Mouse (Mus musculus) ZHBTc4 (cell line): ENCODE data around the gene Hhat.

Experiments used
- DNase-seq: peaks from one replicate; pipeline ENCODE4 v3.0.0-alpha.2; 2011; ENCODE audit warnings: low read depth, low spot score

Hhat gene

GRCm38 (mm10) chr1:192744880-192745239, 26.2 kb downstream of the Hhat start:
- no peak for DNase-seq

- DNase-seq = peak; percentile 86
Observed at GRCm38 (mm10) chr1:192742394-192743251, 28.4 kb downstream of the Hhat start.

- peak; percentile 45 for DNase-seq
Observed at GRCm38 (mm10) chr1:192741896-192742295, 29.1 kb downstream of the Hhat start.

GRCm38 (mm10) chr1:192736524-192736923, 34.5 kb downstream of the Hhat start:
- DNase-seq = peak; percentile 23

GRCm38 (mm10) chr1:192736002-192736426, 35.0 kb downstream of the Hhat start:
- no peak for DNase-seq

GRCm38 (mm10) chr1:192730517-192730916, 40.5 kb downstream of the Hhat start:
- no peak for DNase-seq

- peak; percentile 70 for DNase-seq
Observed at GRCm38 (mm10) chr1:192726996-192727624, 43.9 kb downstream of the Hhat start.

- DNase-seq = peak; percentile 78
Observed at GRCm38 (mm10) chr1:192722147-192722546, 48.9 kb downstream of the Hhat start.

GRCm38 (mm10) chr1:192720156-192720555, 50.9 kb downstream of the Hhat start:
- DNase-seq = no peak

GRCm38 (mm10) chr1:192711779-192712348, 59.2 kb downstream of the Hhat start:
- peak; percentile 48 for DNase-seq

GRCm38 (mm10) chr1:192700339-192701073, 70.5 kb downstream of the Hhat start:
- no peak for DNase-seq

- no peak for DNase-seq
Observed at GRCm38 (mm10) chr1:192699101-192699500, 71.9 kb downstream of the Hhat start.

- DNase-seq = no peak
Observed at GRCm38 (mm10) chr1:192696371-192696863, 74.6 kb downstream of the Hhat start.

GRCm38 (mm10) chr1:192693644-192694043, 77.4 kb downstream of the Hhat start:
- DNase-seq = no peak

- DNase-seq = no peak
Observed at GRCm38 (mm10) chr1:192692982-192693381, 78.0 kb downstream of the Hhat start.

- no peak for DNase-seq
Observed at GRCm38 (mm10) chr1:192682219-192682951, 88.6 kb downstream of the Hhat start.

GRCm38 (mm10) chr1:192677236-192677635, 93.8 kb downstream of the Hhat start:
- DNase-seq = no peak

GRCm38 (mm10) chr1:192663608-192664007, 107.4 kb downstream of the Hhat start:
- DNase-seq = no peak

- peak; percentile 26 for DNase-seq
Observed at GRCm38 (mm10) chr1:192663092-192663491, 107.9 kb downstream of the Hhat start.

- DNase-seq = peak; percentile 14
Observed at GRCm38 (mm10) chr1:192661612-192662011, 109.4 kb downstream of the Hhat start.

GRCm38 (mm10) chr1:192657417-192657816, 113.6 kb downstream of the Hhat start:
- no peak for DNase-seq
